Mouse (Mus musculus): ENCODE results near the gene Cox14.

Cox14 gene

GRCm38 (mm10) chr15:99703676-99704040, 21.8 kb upstream of the Cox14 start:
- TF ChIP-seq NANOG (IDR thresholded peaks at IDR 0.05; ENCODE audit: borderline replicate concordance, low read length): no peak
- TF ChIP-seq CTCF (conservative IDR thresholded peaks at IDR 0.05; ENCODE audit: low read length): no peak
- no peak for TF ChIP-seq POU5F1 (IDR thresholded peaks at IDR 0.05; ENCODE audit: borderline replicate concordance, low read length)
- no peaks in the 10 kb centered on the region for H3K9me3 ChIP-seq (ENCODE audit: low read length)
- peaks cover 33% of the 10 kb centered on the region for H3K36me3 ChIP-seq (ENCODE audit: insufficient read depth, low read length)
- H3K4me3 ChIP-seq (replicated peaks; ENCODE audit: low read length): peak overlapping the region; percentile 89
- H3K27me3 ChIP-seq (ENCODE audit: insufficient read depth, low read length): no peaks in the 10 kb centered on the region
- H3K4me1 ChIP-seq (replicated peaks; ENCODE audit: low read depth, low read length): peaks cover 72% of the 10 kb centered on the region

GRCm38 (mm10) chr15:99704041-99704681, 21.3 kb upstream of the Cox14 start:
- H3K4me1 ChIP-seq (replicated peaks; ENCODE audit: low read depth, low read length): peaks cover 70% of the 10 kb centered on the region
- H3K27me3 ChIP-seq (ENCODE audit: insufficient read depth, low read length): no peaks in the 10 kb centered on the region
- no peak for TF ChIP-seq CTCF (conservative IDR thresholded peaks at IDR 0.05; ENCODE audit: low read length)
- peak; percentile 55; the same call in 1 of the 2 replicates for TF ChIP-seq NANOG (IDR thresholded peaks at IDR 0.05; ENCODE audit: borderline replicate concordance, low read length)

GRCm38 (mm10) chr15:99704881-99705280, 20.5 kb upstream of the Cox14 start:
- Histone ChIP-seq H3K4me1 (replicated peaks; ENCODE audit: low read depth, low read length) (peaks cover 65% of the 10 kb centered on the region), H3K27me3 (ENCODE audit: insufficient read depth, low read length) (no peaks in the 10 kb centered on the region), H3K9me3 (ENCODE audit: low read length) (no peaks in the 10 kb centered on the region), H3K36me3 (ENCODE audit: insufficient read depth, low read length) (peaks cover 45% of the 10 kb centered on the region), H3K4me3 (replicated peaks; ENCODE audit: low read length) (peak overlapping the region; percentile 74)
- TF ChIP-seq NANOG (IDR thresholded peaks at IDR 0.05; ENCODE audit: borderline replicate concordance, low read length) (no peak), POU5F1 (IDR thresholded peaks at IDR 0.05; ENCODE audit: borderline replicate concordance, low read length) (no peak; the same call in 1 of the 2 replicates), CTCF (conservative IDR thresholded peaks at IDR 0.05; ENCODE audit: low read length) (no peak)

More at GRCm38 (mm10) chr15:99704041-99704681, 21.3 kb upstream of the Cox14 start:
- H3K4me3 ChIP-seq (replicated peaks; ENCODE audit: low read length): peak overlapping the region; percentile 74
- no peaks in the 10 kb centered on the region for H3K9me3 ChIP-seq (ENCODE audit: low read length)
- H3K36me3 ChIP-seq (ENCODE audit: insufficient read depth, low read length): peaks cover 38% of the 10 kb centered on the region

GRCm38 (mm10) chr15:99705440-99706048, 19.9 kb upstream of the Cox14 start, which contains the start of gene Gm17349:
Gm17349 (minus strand) TSS chr15:99705490.
- H3K9me3 ChIP-seq (ENCODE audit: low read length): no peaks in the 10 kb centered on the region
- H3K4me3 ChIP-seq (replicated peaks; ENCODE audit: low read length): peak within 1 kb of the TSS; percentile 74
- H3K27me3 ChIP-seq (ENCODE audit: insufficient read depth, low read length): no peaks in the 10 kb centered on the region
- peaks cover 52% of the 10 kb centered on the region for H3K36me3 ChIP-seq (ENCODE audit: insufficient read depth, low read length)
- TF ChIP-seq CTCF (conservative IDR thresholded peaks at IDR 0.05; ENCODE audit: low read length): peak; percentile 98
- TF ChIP-seq POU5F1 (IDR thresholded peaks at IDR 0.05; ENCODE audit: borderline replicate concordance, low read length): no peak
- TF ChIP-seq NANOG (IDR thresholded peaks at IDR 0.05; ENCODE audit: borderline replicate concordance, low read length): no peak
- peaks cover 63% of the 10 kb centered on the region for H3K4me1 ChIP-seq (replicated peaks; ENCODE audit: low read depth, low read length)

GRCm38 (mm10) chr15:99708176-99708575, 17.2 kb upstream of the Cox14 start:
- TF ChIP-seq POU5F1 (IDR thresholded peaks at IDR 0.05; ENCODE audit: borderline replicate concordance, low read length) (no peak), CTCF (conservative IDR thresholded peaks at IDR 0.05; ENCODE audit: low read length) (no peak), NANOG (IDR thresholded peaks at IDR 0.05; ENCODE audit: borderline replicate concordance, low read length) (no peak)
- Histone ChIP-seq H3K9me3 (ENCODE audit: low read length) (no peaks in the 10 kb centered on the region), H3K27me3 (ENCODE audit: insufficient read depth, low read length) (no peaks in the 10 kb centered on the region), H3K4me3 (replicated peaks; ENCODE audit: low read length) (no peak overlapping the region), H3K36me3 (ENCODE audit: insufficient read depth, low read length) (peaks cover 70% of the 10 kb centered on the region), H3K4me1 (replicated peaks; ENCODE audit: low read depth, low read length) (peaks cover 72% of the 10 kb centered on the region)

- no peak overlapping the region for H3K4me3 ChIP-seq (replicated peaks; ENCODE audit: low read length)
- H3K4me1 ChIP-seq (replicated peaks; ENCODE audit: low read depth, low read length): peaks cover 75% of the 10 kb centered on the region
- TF ChIP-seq NANOG (IDR thresholded peaks at IDR 0.05; ENCODE audit: borderline replicate concordance, low read length): no peak
- no peak for TF ChIP-seq CTCF (conservative IDR thresholded peaks at IDR 0.05; ENCODE audit: low read length)
- TF ChIP-seq POU5F1 (IDR thresholded peaks at IDR 0.05; ENCODE audit: borderline replicate concordance, low read length): no peak
- no peaks in the 10 kb centered on the region for H3K27me3 ChIP-seq (ENCODE audit: insufficient read depth, low read length)
- peaks cover 83% of the 10 kb centered on the region for H3K36me3 ChIP-seq (ENCODE audit: insufficient read depth, low read length)
- no peaks in the 10 kb centered on the region for H3K9me3 ChIP-seq (ENCODE audit: low read length)
Measured at GRCm38 (mm10) chr15:99710221-99711190, 14.9 kb upstream of the Cox14 start.

GRCm38 (mm10) chr15:99711491-99711890, 13.9 kb upstream of the Cox14 start:
- no peak for TF ChIP-seq POU5F1 (IDR thresholded peaks at IDR 0.05; ENCODE audit: borderline replicate concordance, low read length)
- no peak for TF ChIP-seq CTCF (conservative IDR thresholded peaks at IDR 0.05; ENCODE audit: low read length)
- no peak for TF ChIP-seq NANOG (IDR thresholded peaks at IDR 0.05; ENCODE audit: borderline replicate concordance, low read length)
- 0 out of 2 replicates have a peak overlapping the region, but pooled peaks have one; percentile 0 for H3K4me3 ChIP-seq (replicated peaks; ENCODE audit: low read length)
- H3K36me3 ChIP-seq (ENCODE audit: insufficient read depth, low read length): peaks cover 76% of the 10 kb centered on the region
- no peaks in the 10 kb centered on the region for H3K9me3 ChIP-seq (ENCODE audit: low read length)
- H3K4me1 ChIP-seq (replicated peaks; ENCODE audit: low read depth, low read length): peaks cover 77% of the 10 kb centered on the region
- no peaks in the 10 kb centered on the region for H3K27me3 ChIP-seq (ENCODE audit: insufficient read depth, low read length)
